Mouse (Mus musculus): ENCODE measurements around the gene Smyd1.

DNA sequence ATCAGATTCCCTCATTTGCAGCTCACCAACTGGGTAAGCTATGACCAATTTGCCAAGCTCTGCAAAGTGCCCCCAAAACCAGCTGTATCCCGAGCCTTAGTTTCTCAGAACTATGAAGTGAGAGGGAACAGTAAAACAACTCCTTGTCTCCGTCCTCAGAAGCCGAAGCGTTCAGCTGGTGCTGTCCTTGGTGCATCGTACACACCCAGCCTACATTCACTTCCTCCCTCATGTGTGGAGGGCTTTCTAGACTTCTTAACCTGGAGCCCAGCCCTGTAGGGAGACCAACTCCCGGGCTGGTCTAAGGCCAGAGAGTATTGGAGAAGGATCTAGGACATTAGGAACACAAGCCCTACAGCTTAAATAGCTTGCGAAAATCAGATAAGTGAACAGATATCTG is 8.5 kb upstream of the Smyd1 start:
- no peak for TF ChIP-seq POLR2A (IDR thresholded peaks at IDR 0.05; ENCODE audit: low read depth, low read length)
- no peak for TF ChIP-seq CTCF (IDR thresholded peaks at IDR 0.05; ENCODE audit: extremely low read depth, insufficient read length, insufficient replicate concordance, low read depth, low read length)
